Mouse (Mus musculus) embryo, embryonic 10.5 days (tissue): ENCODE results near the gene Cphx1.
"Not testable (repeated sequence)": the region's sequence is repeated elsewhere in the genome, so short reads cannot be mapped to it uniquely, and the experiment has no call there.

Experiments used
- DNase-seq: peaks from one replicate; pipeline ENCODE4 v3.0.0-alpha.2; 2015; ENCODE audit warnings: low spot score

Cphx1 gene

DNA sequence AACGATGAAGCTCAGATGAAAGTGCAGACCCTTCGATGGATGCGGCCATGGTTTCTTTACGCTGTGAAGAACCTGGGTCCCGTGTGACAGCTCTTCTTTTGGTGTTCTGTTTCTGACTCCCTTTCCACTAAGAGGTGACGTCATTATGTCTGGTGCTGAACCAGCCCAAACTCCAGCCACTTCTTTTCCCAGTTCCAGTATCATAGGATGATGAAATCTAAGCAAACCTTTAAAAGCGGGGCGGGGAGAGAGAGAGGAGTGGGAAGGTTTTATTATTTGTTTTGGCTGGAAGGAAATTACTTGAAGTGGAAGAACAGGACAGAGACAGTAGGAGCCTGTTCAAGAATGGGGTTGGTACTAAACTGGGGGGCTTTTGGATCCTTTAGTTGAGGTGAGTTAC lies at the start of gene Cphx1:
Gene Cphx1, plus strand, starts transcription at position 301 of the 400 bp plus-strand sequence.
- DNase-seq = not testable (repeated sequence)

- not testable (repeated sequence) for DNase-seq
Measured at GRCm38 (mm10) chr14:25894566-25894965, 43.5 kb upstream of the Cphx1 start.

DNA sequence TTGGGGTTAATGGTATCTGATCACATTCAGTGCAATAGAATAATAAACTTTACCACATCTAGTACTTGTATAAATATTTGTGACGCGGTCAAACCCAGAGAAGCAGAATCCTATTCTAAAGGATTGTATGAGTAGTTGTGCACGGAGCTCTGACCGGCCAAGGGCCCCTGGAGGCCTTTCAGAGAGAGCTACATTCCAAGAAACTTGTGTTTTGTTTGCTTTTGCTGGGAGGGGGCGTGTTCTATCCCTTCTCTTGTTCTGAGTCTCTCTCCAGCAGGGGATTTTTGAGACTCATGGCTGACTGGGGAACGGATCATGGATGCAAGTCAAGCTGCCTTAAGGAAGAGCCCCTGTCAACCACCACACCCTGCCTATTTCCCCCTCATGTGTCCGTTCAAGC lies 42.4 kb upstream of the Cphx1 start:
- not testable (repeated sequence) for DNase-seq

GRCm38 (mm10) chr14:25903000-25903399 lies 35.1 kb upstream of the Cphx1 start, which contains the start of gene Plac9a:
Gene Plac9a, minus strand, starts transcription at chr14:25903100.
- DNase-seq = not testable (repeated sequence)

GRCm38 (mm10) chr14:25905243-25905642 lies 32.9 kb upstream of the Cphx1 start:
- DNase-seq = not testable (repeated sequence)

DNA sequence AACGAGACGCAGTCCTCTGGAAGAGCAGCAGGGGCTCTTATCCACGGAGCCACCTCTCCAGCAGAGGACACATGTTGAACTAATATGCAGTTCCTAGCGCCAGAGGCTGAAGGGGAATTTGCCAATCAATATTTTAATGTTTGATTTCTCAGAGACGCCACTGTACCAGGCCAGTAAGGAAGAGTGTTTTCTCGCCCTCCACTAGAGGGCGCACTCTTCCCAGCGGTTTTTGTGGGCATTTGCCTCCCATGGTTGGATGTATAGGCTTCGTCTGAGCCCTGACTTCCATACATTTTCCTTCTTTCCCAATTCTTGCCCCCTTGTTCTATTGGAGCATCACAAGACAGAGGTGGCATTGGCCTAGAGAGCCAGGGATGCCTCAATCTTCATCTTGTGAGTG lies 30.8 kb upstream of the Cphx1 start:
- not testable (repeated sequence) for DNase-seq

DNA sequence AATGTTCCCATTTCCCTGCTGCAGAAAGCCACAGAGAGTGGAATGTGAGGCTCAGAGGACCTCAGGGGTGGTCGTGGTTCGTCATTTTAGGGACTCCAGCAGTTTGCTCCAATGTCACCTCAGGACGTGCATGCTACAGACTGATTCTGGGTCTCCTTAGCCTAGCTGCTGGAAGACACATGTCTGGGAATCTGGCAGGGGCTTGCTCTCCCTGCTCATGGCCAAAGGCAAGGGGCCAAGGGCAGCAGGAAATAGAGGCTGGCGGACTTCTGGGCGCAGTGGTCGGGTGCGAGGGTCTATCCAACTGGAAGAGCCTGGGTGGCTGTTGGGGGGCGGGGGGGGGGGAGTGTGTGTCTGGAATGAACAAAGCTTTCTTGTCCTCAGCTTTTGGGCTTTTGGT lies 29.1 kb upstream of the Cphx1 start:
- DNase-seq = not testable (repeated sequence)

GRCm38 (mm10) chr14:25918427-25919170 lies 19.5 kb upstream of the Cphx1 start:
- not testable (repeated sequence) for DNase-seq

DNA sequence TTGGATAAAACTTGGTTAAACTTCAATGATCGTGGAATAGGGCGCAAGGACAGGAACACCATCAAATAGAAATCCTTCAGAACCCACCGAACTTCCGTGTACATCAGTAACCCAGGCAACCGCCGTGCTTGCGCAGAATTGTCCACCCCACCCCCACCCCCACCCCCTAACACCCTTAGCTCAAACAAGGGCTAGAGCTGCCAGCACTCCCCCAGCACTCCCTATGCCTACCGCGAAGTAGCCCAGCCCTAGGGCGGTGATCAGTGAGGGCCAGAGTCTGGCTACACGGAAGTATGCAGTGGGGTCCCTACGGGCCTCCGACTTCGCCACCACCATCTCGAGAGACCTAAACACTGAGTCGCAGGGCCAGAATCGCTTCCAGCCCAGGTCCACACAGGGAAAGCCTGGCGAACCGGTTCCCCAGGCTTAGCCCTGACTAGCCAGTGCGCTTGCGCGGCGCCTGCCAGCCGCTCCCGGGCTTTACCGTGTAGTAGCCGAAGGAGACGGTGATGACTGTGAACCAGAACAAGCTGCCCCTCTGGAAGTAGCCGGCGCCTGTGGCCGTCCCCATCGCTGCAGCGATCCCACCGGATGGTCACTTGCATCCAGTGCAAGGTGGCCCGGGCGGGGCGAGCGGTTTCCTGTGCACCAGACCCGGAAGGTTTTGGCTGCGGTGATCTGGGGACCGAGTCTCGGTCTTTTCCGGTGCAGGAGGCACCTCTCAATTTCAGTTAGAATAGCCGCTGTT lies 11.1 kb upstream of the Cphx1 start:
- not testable (repeated sequence) for DNase-seq

DNA sequence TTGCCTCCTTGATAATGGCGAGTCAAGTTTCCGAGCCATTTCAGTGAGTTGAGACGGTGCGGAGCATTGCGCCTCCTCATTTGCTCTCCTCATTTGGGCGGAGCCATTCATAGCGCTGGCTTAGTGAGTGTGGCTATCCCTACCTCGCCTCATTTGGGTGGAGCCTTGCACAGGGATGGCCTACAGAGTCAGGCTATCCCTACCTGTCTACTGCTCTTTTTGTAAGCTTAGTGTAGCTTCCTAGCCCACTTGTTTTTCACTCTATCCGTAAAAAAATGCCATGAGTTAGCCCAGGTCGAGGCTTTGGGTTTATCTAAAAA lies 10.6 kb upstream of the Cphx1 start, which contains the start of gene Tmem254a:
Gene Tmem254a, minus strand, starts transcription at position 111 of the 320 bp plus-strand sequence.
- not testable (repeated sequence) for DNase-seq

GRCm38 (mm10) chr14:25936867-25937630 lies 1.1 kb upstream of the Cphx1 start:
- not testable (repeated sequence) for DNase-seq

- not testable (repeated sequence) for DNase-seq
Measured at GRCm38 (mm10) chr14:25957861-25958260, 19.8 kb downstream of the Cphx1 start.

DNA sequence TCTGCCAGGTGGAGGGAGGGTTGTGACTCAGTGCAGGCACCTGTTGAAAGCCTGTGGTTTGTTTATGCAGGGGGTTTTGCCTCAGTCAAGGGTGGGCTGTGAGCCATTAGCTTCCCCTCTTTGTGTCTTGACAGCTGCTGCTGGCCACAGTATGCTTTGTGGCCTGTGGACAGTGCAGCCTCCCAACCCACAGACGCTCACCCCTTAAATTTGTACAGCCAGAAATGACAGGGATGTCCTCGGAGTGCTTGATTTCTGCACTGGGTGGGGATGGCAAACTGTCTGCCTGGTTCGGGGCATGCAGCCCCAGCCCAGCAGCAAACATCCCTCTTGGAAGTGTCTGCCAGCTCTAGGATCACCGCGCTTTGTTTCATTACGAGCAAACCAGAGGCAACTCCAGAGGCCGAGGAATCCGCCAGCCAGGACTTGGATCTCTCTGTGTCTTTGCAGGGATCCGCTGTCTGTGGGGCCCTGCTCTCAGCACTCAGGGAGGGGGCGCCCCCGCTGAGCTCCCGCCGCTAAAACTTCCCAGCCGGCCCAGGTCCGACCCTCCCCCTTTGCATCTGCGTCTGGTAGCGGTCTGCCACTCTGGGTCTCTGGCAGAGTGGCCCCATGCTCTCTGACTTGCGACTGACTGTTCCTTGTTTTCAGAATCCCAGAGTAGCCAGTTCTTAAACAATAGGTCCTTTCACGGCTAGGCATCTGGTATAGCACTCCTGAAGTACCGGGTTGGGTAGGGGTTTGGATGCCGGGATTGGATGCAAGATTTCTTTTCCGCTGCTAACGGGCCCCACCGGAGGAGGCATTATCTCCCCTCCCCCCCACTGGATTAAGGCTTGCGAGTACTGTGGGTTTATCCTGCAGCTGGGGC lies 40.5 kb downstream of the Cphx1 start, which contains the start of gene Duxbl1:
Gene Duxbl1, plus strand, starts transcription at position 207 of the 871 bp plus-strand sequence.
- DNase-seq = not testable (repeated sequence)

DNA sequence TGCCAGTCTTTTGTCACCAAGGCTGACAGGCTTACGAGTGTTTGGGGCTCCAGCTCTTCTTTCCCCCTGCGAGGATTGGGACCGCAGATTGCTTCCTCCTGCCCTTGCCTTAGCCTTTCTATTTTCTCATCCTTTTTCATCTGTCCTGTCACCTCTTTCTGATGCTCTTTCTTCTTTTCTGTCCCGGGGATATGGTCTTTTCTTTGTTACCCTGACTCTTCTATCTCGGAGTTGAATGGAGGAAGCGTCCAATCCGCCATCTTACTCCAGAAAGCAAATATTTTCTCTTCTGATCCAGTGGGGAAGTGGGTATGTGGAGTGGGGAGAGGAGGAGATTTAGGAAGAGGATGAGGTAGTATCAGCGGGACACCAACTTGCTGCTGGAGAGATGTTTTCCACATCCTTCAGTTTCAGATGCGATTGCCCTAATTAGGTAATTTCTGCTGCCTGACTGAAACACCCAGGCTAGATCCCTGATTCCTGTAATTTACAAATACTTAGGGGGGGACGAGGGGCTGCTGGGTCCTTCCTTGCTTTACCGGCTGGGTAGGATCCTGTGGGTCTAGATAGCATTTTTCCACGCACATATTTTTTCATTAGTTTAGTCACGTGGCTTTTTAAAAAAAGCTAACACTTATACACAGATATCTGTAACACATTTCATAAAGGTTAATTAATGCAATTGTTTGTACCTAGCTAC lies 41.3 kb downstream of the Cphx1 start:
- DNase-seq = peak; percentile 44

DNA sequence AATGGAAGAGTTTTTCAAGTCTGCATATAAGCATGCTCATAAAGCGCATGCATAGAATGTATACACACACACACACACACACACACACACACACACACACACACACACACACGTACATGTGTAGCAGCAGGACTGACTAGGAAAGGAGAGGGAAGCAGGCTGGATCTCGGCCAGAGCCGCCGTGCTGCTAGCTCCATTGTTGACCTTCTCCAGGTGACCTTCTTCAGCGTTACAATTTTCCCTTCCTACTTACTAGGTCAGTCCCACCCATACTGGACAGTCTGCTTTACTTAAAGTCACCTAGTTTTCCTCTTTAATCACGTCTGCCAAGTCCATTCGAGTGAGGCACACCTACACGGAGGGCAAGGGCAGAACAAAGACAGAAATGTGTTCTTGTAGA lies 43.8 kb downstream of the Cphx1 start:
- not testable (repeated sequence) for DNase-seq
